ENCODE assay signal across 19 mouse cellular contexts in genomic region chr11:75595816-75596215, GRCm38 (mm10). TPM values are rescaled to one million over a fixed set of nuclear protein-coding genes. Genes with fewer than 3 reads are reported as not detected.
A peak's percentile ranks its signal among the peaks of the same experiment; 100 is the strongest.
DNase-seq lines count a peak whose midpoint lies in the region; TF ChIP-seq lines count a peak whose summit lies in the region.
"Had no signal": no experiment of that assay in that cellular context is flagged by ENCODE, and none has a peak within 500 bp of the region (broad histone marks: within the 10 kb centered on the region; RNA-seq: fewer than 3 reads in every experiment).

No protein-coding gene starts in this region.

- H3K9me3 ChIP-seq in ES-E14 (ENCODE audit: control insufficient read depth, insufficient read depth, low read depth, low read length), result no peaks in the 10 kb centered on the region
- H3K9me3 ChIP-seq in midbrain, embryonic 10.5 days (replicated peaks), result no peaks in the 10 kb centered on the region
- H3K9me3 ChIP-seq: embryonic facial prominence, embryonic 15.5 days; forebrain, embryonic 15.5 days; heart, embryonic 15.5 days; hindbrain, embryonic 12.5 days; limb, embryonic 12.5 days; midbrain, embryonic 15.5 days had no signal

- peaks cover 10% of the 10 kb centered on the region; the same call in 1 of the 2 replicates for H3K36me3 ChIP-seq in ES-E14 (ENCODE audit: control insufficient read depth, insufficient read depth, low read length, poor library complexity, severe bottlenecking)
- H3K36me3 ChIP-seq in midbrain, embryonic 10.5 days, result peaks cover 92% of the 10 kb centered on the region

- 0 out of 2 replicates have a peak, but pooled peaks cover 3% of the 10 kb centered on the region for H3K27me3 ChIP-seq in midbrain, embryonic 10.5 days (ENCODE audit: low read depth, poor library complexity, severe bottlenecking)
- H3K27me3 ChIP-seq: embryonic facial prominence, embryonic 15.5 days; forebrain, embryonic 15.5 days; heart, embryonic 15.5 days; hindbrain, embryonic 12.5 days; limb, embryonic 12.5 days; midbrain, embryonic 15.5 days had no signal

- H3K4me1 ChIP-seq in ES-E14 (ENCODE audit: control insufficient read depth in 2 of 2, insufficient read depth in 2 of 2, low read length in 2 of 2, poor library complexity in 1 of 2), result no peaks in the 10 kb centered on the region; a peak in 1 of 4 replicates
- H3K4me1 ChIP-seq in midbrain, embryonic 10.5 days, result peaks cover 11% of the 10 kb centered on the region
- H3K4me1 ChIP-seq: forebrain, embryonic 15.5 days; hindbrain, embryonic 12.5 days; limb, embryonic 12.5 days; midbrain, embryonic 15.5 days had no signal

- H3K9ac ChIP-seq in ES-E14 (ENCODE audit: insufficient read depth, low read depth, low read length, poor library complexity, severe bottlenecking), result no peak overlapping the region
- H3K9ac ChIP-seq: embryonic facial prominence, embryonic 15.5 days; forebrain, embryonic 15.5 days; heart, embryonic 15.5 days; hindbrain, embryonic 12.5 days; limb, embryonic 12.5 days; midbrain, embryonic 15.5 days had no signal

- 62% methylated on average over 7 of the region's 7 CpGs for WGBS in midbrain, embryonic 10.5 days

- DNase-seq in adrenal gland, adult 2 months, result peak; percentile 65
- DNase-seq in adrenal gland, postnatal 4 days (ENCODE audit: low spot score in 2 of 2), result no peak
- peak; percentile 38 for DNase-seq in kidney, adult 11 months
- no peak for DNase-seq in kidney, adult 18-20 months
- no peak for DNase-seq in ES-E14 (ENCODE audit: low read depth, low spot score)
- DNase-seq in retina, embryonic 14.5 days (ENCODE audit: low spot score), result peak; percentile 43
- no peak for DNase-seq in ovary, postnatal 36 days (ENCODE audit: low spot score)
- no peak for DNase-seq in midbrain, embryonic 10.5 days (ENCODE audit: low spot score)
- DNase-seq: cerebellum, adult 9-10 months; lung, adult 2 months; lung, postnatal 4 days; thymus, postnatal 14 days had no signal

- no peak overlapping the region for H3K27ac ChIP-seq in ES-E14 (ENCODE audit: insufficient read depth, low read depth, low read length, poor library complexity, severe bottlenecking)
- H3K27ac ChIP-seq in midbrain, embryonic 10.5 days (replicated peaks), result no peak overlapping the region
- H3K27ac ChIP-seq: embryonic facial prominence, embryonic 15.5 days; forebrain, embryonic 15.5 days; hindbrain, embryonic 12.5 days; left cerebral cortex, adult 2 months; limb, embryonic 12.5 days; midbrain, embryonic 15.5 days had no signal

- in situ Hi-C loops in ES-E14 (cut with MboI; ENCODE audit: low sequenced_read_pairs in 2 of 2, unreplicated experiment in 2 of 2), result no loop called here

- no peak overlapping the region for H3K4me3 ChIP-seq in ES-E14 (ENCODE audit: insufficient read depth in 1 of 2, low read depth in 1 of 2, low read length in 2 of 2, poor library complexity in 1 of 2, severe bottlenecking in 1 of 2)
- H3K4me3 ChIP-seq in midbrain, embryonic 10.5 days, result no peak overlapping the region
- H3K4me3 ChIP-seq: embryonic facial prominence, embryonic 15.5 days; forebrain, embryonic 15.5 days; heart, embryonic 15.5 days; hindbrain, embryonic 12.5 days; left cerebral cortex, adult 2 months; limb, embryonic 12.5 days; midbrain, embryonic 15.5 days had no signal

TF ChIP-seq in ES-E14, 5 proteins besides CTCF, POLR2A, EP300 and RAD21:
- no peak for TF ChIP-seq ZC3H11A (IDR thresholded peaks at IDR 0.05; ENCODE audit: borderline replicate concordance, low read depth, low read length)
- no peak for TF ChIP-seq CHD2 (IDR thresholded peaks at IDR 0.05; ENCODE audit: low read depth, low read length)
- 0 out of 2 replicates have a peak, but pooled peaks have one; percentile 39 for TF ChIP-seq MAFK (IDR thresholded peaks at IDR 0.05; ENCODE audit: insufficient read depth, low read depth, low read length)

RNA-seq across cellular contexts. Expression of gene Pitpna, which starts 7.9 kb away (rescaled TPM):
- 100 to 1,000 TPM; 185 to 186 TPM for total RNA-seq in adrenal gland, adult 2 months (2021)
- polyA plus RNA-seq in adrenal gland, adult 2 months (2012; rRNA removed), result 42.6 and 97.6 TPM in 2 replicates
- 100 to 1,000 TPM; 120 to 135 TPM for total RNA-seq in adrenal gland, postnatal 4 days (2021)
- total RNA-seq in ES-E14 (2012; rRNA removed), result 31.3 and 40.3 TPM in 2 replicates
- polyA plus RNA-seq in midbrain, embryonic 10.5 days (2016; fragmentation: Nextera tagmentation; extraction: Ambion mirVana), result 63.4 and 65.5 TPM in 2 replicates

RNA-seq across cellular contexts. Expression of gene Inpp5k, which starts 35.0 kb away (rescaled TPM):
- total RNA-seq in adrenal gland, adult 2 months (2021), result 10 to 100 TPM; 32.9 to 42.3 TPM
- 38.0 and 50.0 TPM in 2 replicates for polyA plus RNA-seq in adrenal gland, adult 2 months (2012; rRNA removed)
- total RNA-seq in adrenal gland, postnatal 4 days (2021), result 10 to 100 TPM; 59.8 to 64.4 TPM
- total RNA-seq in ES-E14 (2012; rRNA removed), result 12.2 and 13.8 TPM in 2 replicates
- 19.6 and 23.8 TPM in 2 replicates for polyA plus RNA-seq in midbrain, embryonic 10.5 days (2016; fragmentation: Nextera tagmentation; extraction: Ambion mirVana)

RNA-seq across cellular contexts. Expression of gene Myo1c, which starts 54.5 kb away (rescaled TPM):
- 100 to 1,000 TPM; 136 to 174 TPM for total RNA-seq in adrenal gland, adult 2 months (2021)
- polyA plus RNA-seq in adrenal gland, adult 2 months (2012; rRNA removed), result 74.7 and 101 TPM in 2 replicates
- 100 to 1,000 TPM; 122 to 132 TPM for total RNA-seq in adrenal gland, postnatal 4 days (2021)
- total RNA-seq in ES-E14 (2012; rRNA removed), result 62.8 and 62.9 TPM in 2 replicates
- 16.4 and 19.3 TPM in 2 replicates for polyA plus RNA-seq in midbrain, embryonic 10.5 days (2016; fragmentation: Nextera tagmentation; extraction: Ambion mirVana)

Comparison
In these comparisons a context has a peak if more than half of its experiments do, and no peak if none do; other contexts are left out.
1. DNase-seq: peak in adrenal gland, adult 2 months (single experiment), kidney, adult 11 months (single experiment) and retina, embryonic 14.5 days (single experiment); none in adrenal gland, postnatal 4 days (0 of 2), kidney, adult 18-20 months (single experiment), ES-E14 (single experiment), ovary, postnatal 36 days (single experiment) and midbrain, embryonic 10.5 days (single experiment).